Comparison of ENCODE assay signal across 10 mouse cellular contexts in genomic region chr5:139681832-139682630, GRCm38 (mm10). TPM values are rescaled to one million over a fixed set of nuclear protein-coding genes. Genes with fewer than 3 reads are reported as not detected.
DNase-seq lines count a peak whose midpoint lies in the region; ATAC-seq and TF ChIP-seq lines count a peak whose summit lies in the region.
"Had no signal": no experiment of that assay in that cellular context is flagged by ENCODE, and none has a peak within 500 bp of the region (broad histone marks: within the 10 kb centered on the region; RNA-seq: fewer than 3 reads in every experiment).

No protein-coding gene starts in this region.

- H3K27ac ChIP-seq in forebrain, postnatal 0 days (ENCODE audit: low read depth, low read length): no peak overlapping the region
- H3K27ac ChIP-seq in midbrain, embryonic 12.5 days (replicated peaks): peak overlapping the region; percentile 67
- H3K27ac ChIP-seq in intestine, postnatal 0 days (ENCODE audit: low read depth, low read length): no peak overlapping the region
- H3K27ac ChIP-seq in intestine, embryonic 15.5 days: no peak overlapping the region

- H3K4me2 ChIP-seq in forebrain, postnatal 0 days (ENCODE audit: low read depth): peak overlapping the region; percentile 29
- H3K4me2 ChIP-seq in midbrain, embryonic 12.5 days (replicated peaks): peak overlapping the region; percentile 30
- H3K4me2 ChIP-seq in intestine, postnatal 0 days (replicated peaks; ENCODE audit: low read depth): no peak overlapping the region
- no peak overlapping the region; the same call in 1 of the 2 replicates for H3K4me2 ChIP-seq in intestine, embryonic 15.5 days (replicated peaks)
- H3K4me2 ChIP-seq: liver, embryonic 11.5 days had no signal

- peak overlapping the region; percentile 22; the same call in 1 of the 2 replicates for H3K9ac ChIP-seq in forebrain, postnatal 0 days
- 0 out of 2 replicates have a peak overlapping the region, but pooled peaks have one; percentile 6 for H3K9ac ChIP-seq in midbrain, embryonic 12.5 days (replicated peaks)
- no peak overlapping the region for H3K9ac ChIP-seq in intestine, postnatal 0 days (ENCODE audit: low read depth, low read length)
- no peak overlapping the region for H3K9ac ChIP-seq in intestine, embryonic 15.5 days

- peaks cover 7% of the 10 kb centered on the region; the same call in 1 of the 2 replicates for H3K4me1 ChIP-seq in forebrain, postnatal 0 days (ENCODE audit: insufficient read depth)
- H3K4me1 ChIP-seq in midbrain, embryonic 12.5 days: peaks cover 31% of the 10 kb centered on the region
- H3K4me1 ChIP-seq in intestine, postnatal 0 days (replicated peaks; ENCODE audit: control insufficient read depth, insufficient read depth, low read length): no peaks in the 10 kb centered on the region
- peaks cover 10% of the 10 kb centered on the region for H3K4me1 ChIP-seq in intestine, embryonic 15.5 days (replicated peaks)

- 4% methylated on average over 20 of the region's 20 CpGs for WGBS in forebrain, postnatal 0 days
- WGBS in midbrain, embryonic 12.5 days: 3% methylated on average over 20 of the region's 20 CpGs
- WGBS in intestine, postnatal 0 days: 6% methylated on average over 20 of the region's 20 CpGs
- 9% methylated on average over 20 of the region's 20 CpGs for WGBS in intestine, embryonic 15.5 days

- H3K36me3 ChIP-seq in forebrain, postnatal 0 days (ENCODE audit: insufficient read depth): no peaks in the 10 kb centered on the region
- H3K36me3 ChIP-seq in midbrain, embryonic 12.5 days: no peaks in the 10 kb centered on the region
- H3K36me3 ChIP-seq in intestine, postnatal 0 days (ENCODE audit: control insufficient read depth, insufficient read depth): no peaks in the 10 kb centered on the region
- no peaks in the 10 kb centered on the region for H3K36me3 ChIP-seq in intestine, embryonic 15.5 days

- DNase-seq in brain, adult 2 months (ENCODE audit: low read depth, low spot score): peak; percentile 39
- peak; percentile 41 for DNase-seq in embryo, embryonic 10 days (ENCODE audit: low spot score)
- DNase-seq in forebrain, postnatal 0 days: peak; percentile 71
- DNase-seq in heart, postnatal 36 days: no peak
- DNase-seq in adrenal gland, adult 2 months: no peak

- no peak overlapping the region for H3K4me3 ChIP-seq in forebrain, postnatal 0 days (ENCODE audit: low read depth, low read length)
- no peak overlapping the region for H3K4me3 ChIP-seq in midbrain, embryonic 12.5 days
- no peak overlapping the region for H3K4me3 ChIP-seq in intestine, postnatal 0 days (ENCODE audit: low read depth, low read length)
- no peak overlapping the region for H3K4me3 ChIP-seq in intestine, embryonic 15.5 days (replicated peaks)
- H3K4me3 ChIP-seq: erythroblast, embryonic 14.5 days had no signal

- TF ChIP-seq CTCF in forebrain, postnatal 0 days (IDR thresholded peaks at IDR 0.05; ENCODE audit: low read depth): no peak
- no peak for TF ChIP-seq CTCF in intestine, postnatal 0 days (IDR thresholded peaks at IDR 0.05; ENCODE audit: low read depth)

- intact Hi-C loops in heart, postnatal 36 days (cut with DNase I): loop anchor here (10.0 kb wide), 1 partner anchor 347 kb away; no protein-coding TSS in a partner anchor

- peak; percentile 85 for ATAC-seq in forebrain, postnatal 0 days
- peak; percentile 45; the same call in 1 of the 2 replicates for ATAC-seq in midbrain, embryonic 12.5 days (ENCODE audit: low FRiP score, low read depth)
- no peak for ATAC-seq in intestine, postnatal 0 days
- no peak for ATAC-seq in intestine, embryonic 15.5 days

- H3K27me3 ChIP-seq in forebrain, postnatal 0 days (ENCODE audit: insufficient read depth, low read length): peaks cover 39% of the 10 kb centered on the region
- H3K27me3 ChIP-seq in midbrain, embryonic 12.5 days: peaks cover 86% of the 10 kb centered on the region
- H3K27me3 ChIP-seq in intestine, postnatal 0 days (replicated peaks; ENCODE audit: control insufficient read depth, insufficient read depth, low read length): peaks cover 38% of the 10 kb centered on the region
- peaks cover 29% of the 10 kb centered on the region for H3K27me3 ChIP-seq in intestine, embryonic 15.5 days (replicated peaks)

- no peaks in the 10 kb centered on the region for H3K9me3 ChIP-seq in forebrain, postnatal 0 days (ENCODE audit: low read length)
- H3K9me3 ChIP-seq in midbrain, embryonic 12.5 days: no peaks in the 10 kb centered on the region
- no peaks in the 10 kb centered on the region for H3K9me3 ChIP-seq in intestine, postnatal 0 days (ENCODE audit: control insufficient read depth)
- no peaks in the 10 kb centered on the region for H3K9me3 ChIP-seq in intestine, embryonic 15.5 days

RNA-seq across cellular contexts. Expression of gene Micall2, which starts 54.1 kb away (rescaled TPM):
- total RNA-seq in forebrain, postnatal 0 days (2014; rRNA removed): 5.1 and 5.4 TPM in 2 replicates
- polyA plus RNA-seq in forebrain, postnatal 0 days (2015; fragmentation: Nextera tagmentation; extraction: Ambion mirVana): 7.1 and 9.9 TPM in 2 replicates
- polyA plus RNA-seq in midbrain, embryonic 12.5 days (2016; fragmentation: Nextera tagmentation; extraction: Ambion mirVana): 7.8 and 8.4 TPM in 2 replicates
- 1 to 10 TPM; 2.4 to 2.8 TPM for total RNA-seq in heart, postnatal 36 days (2021)
- 10 to 100 TPM in 1 of 2 experiments, 1 to 10 TPM in 1; 6.0 to 14.7 TPM for total RNA-seq in adrenal gland, adult 2 months (2021)
- 6.1 and 7.6 TPM in 2 replicates for polyA plus RNA-seq in adrenal gland, adult 2 months (2012; rRNA removed)
- polyA plus RNA-seq in intestine, postnatal 0 days (2015; fragmentation: Nextera tagmentation; extraction: Ambion mirVana): 12.8 and 13.0 TPM in 2 replicates
- 8.3 and 8.4 TPM in 2 replicates for polyA plus RNA-seq in intestine, embryonic 15.5 days (2015; fragmentation: Nextera tagmentation; extraction: Ambion mirVana)

Comparison
In these comparisons a context has a peak if more than half of its experiments do, and no peak if none do; other contexts are left out.
1. DNase-seq: peak in brain, adult 2 months (single experiment), embryo, embryonic 10 days (single experiment) and forebrain, postnatal 0 days (single experiment); none in heart, postnatal 36 days (0 of 2) and adrenal gland, adult 2 months (single experiment).
2. ATAC-seq: peak in forebrain, postnatal 0 days (single experiment) and midbrain, embryonic 12.5 days (single experiment); none in intestine, postnatal 0 days (single experiment) and intestine, embryonic 15.5 days (single experiment).
3. H3K4me2 ChIP-seq: peak in forebrain, postnatal 0 days (single experiment) and midbrain, embryonic 12.5 days (single experiment); none in intestine, postnatal 0 days (single experiment) and intestine, embryonic 15.5 days (single experiment).
4. H3K9ac ChIP-seq: peak in forebrain, postnatal 0 days (single experiment) and midbrain, embryonic 12.5 days (single experiment); none in intestine, postnatal 0 days (single experiment) and intestine, embryonic 15.5 days (single experiment).